Comparison of ENCODE assay signal across 9 mouse cellular contexts in genomic region chr16:67620826-67621505, GRCm38 (mm10). TPM values are rescaled to one million over a fixed set of nuclear protein-coding genes. Genes with fewer than 3 reads are reported as not detected.
A peak's percentile ranks its signal among the peaks of the same experiment; 100 is the strongest.
DNase-seq lines count a peak whose midpoint lies in the region; ATAC-seq lines count a peak whose summit lies in the region.
"Had no signal": no experiment of that assay in that cellular context is flagged by ENCODE, and none has a peak within 500 bp of the region (broad histone marks: within the 10 kb centered on the region; RNA-seq: fewer than 3 reads in every experiment).

Gene Cadm2, minus strand, starts transcription at chr16:67620908.

- DNase-seq in WW6 (ENCODE audit: low read depth, low spot score) = peak; percentile 77
- peak; percentile 97 for DNase-seq in cerebellum, postnatal 14 days
- peak; percentile 94 to 97 for DNase-seq in frontal cortex, postnatal 10 days (ENCODE audit: low spot score in 2 of 2)
- peak; percentile 95 for DNase-seq in hindbrain, embryonic 10.5 days (ENCODE audit: low spot score)
- DNase-seq in layer of hippocampus, adult 9-11 months = peak; percentile 96
- peak; percentile 61 for DNase-seq in ovary, postnatal 10 days (ENCODE audit: low spot score)
- peak; percentile 30 to 47 for DNase-seq in thymus, postnatal 10 days (ENCODE audit: low spot score in 2 of 2)

- WGBS in hindbrain, embryonic 10.5 days = under 1% methylated on average over 30 of the region's 35 CpGs
- WGBS in lung, embryonic 15.5 days = 1% methylated on average over 22 of the region's 35 CpGs

- H3K27ac ChIP-seq in hindbrain, embryonic 10.5 days = peak within 1 kb of the TSS; percentile 82
- no peak within 1 kb of the TSS for H3K27ac ChIP-seq in lung, embryonic 15.5 days
- H3K27ac ChIP-seq: macrophage had no signal

- peak within 1 kb of the TSS; percentile 99 for H3K4me2 ChIP-seq in lung, embryonic 15.5 days

- peak within 1 kb of the TSS; percentile 34 for H3K9ac ChIP-seq in lung, embryonic 15.5 days

- H3K9me3 ChIP-seq in hindbrain, embryonic 10.5 days = no peaks in the 10 kb centered on the region
- H3K9me3 ChIP-seq in lung, embryonic 15.5 days = no peaks in the 10 kb centered on the region

- peak within 1 kb of the TSS; percentile 76 for H3K4me3 ChIP-seq in hindbrain, embryonic 10.5 days
- H3K4me3 ChIP-seq in lung, embryonic 15.5 days = peak within 1 kb of the TSS; percentile 64

- no peaks in the 10 kb centered on the region for H3K36me3 ChIP-seq in hindbrain, embryonic 10.5 days
- H3K36me3 ChIP-seq in lung, embryonic 15.5 days = no peaks in the 10 kb centered on the region

- peak; percentile 100 for ATAC-seq in lung, embryonic 15.5 days (ENCODE audit: borderline replicate concordance, extremely low read depth, low FRiP score, low TSS enrichment)

- H3K27me3 ChIP-seq in hindbrain, embryonic 10.5 days (ENCODE audit: insufficient read depth, poor library complexity, severe bottlenecking) = peaks cover 34% of the 10 kb centered on the region
- peaks cover 31% of the 10 kb centered on the region for H3K27me3 ChIP-seq in lung, embryonic 15.5 days

- H3K4me1 ChIP-seq in hindbrain, embryonic 10.5 days (replicated peaks) = peaks cover 18% of the 10 kb centered on the region; the same call in 1 of the 2 replicates
- peaks cover 7% of the 10 kb centered on the region for H3K4me1 ChIP-seq in lung, embryonic 15.5 days

RNA-seq across cellular contexts. Expression of gene Cadm2, which starts in this region (rescaled TPM):
- 1.0 and 4.8 TPM in 2 replicates for polyA plus RNA-seq in hindbrain, embryonic 10.5 days (2016; fragmentation: Nextera tagmentation; extraction: Ambion mirVana)
- polyA plus RNA-seq in lung, embryonic 15.5 days (2015; fragmentation: Nextera tagmentation; extraction: Ambion mirVana) = 0.74 and 1.6 TPM in 2 replicates
- polyA plus RNA-seq: macrophage had no signal

Comparison
In these comparisons a context has a peak if more than half of its experiments do, and no peak if none do; other contexts are left out.
1. DNase-seq: peak in every context shown above with its lines; median percentile 97 in cerebellum, postnatal 14 days; 96 in layer of hippocampus, adult 9-11 months; 96 in frontal cortex, postnatal 10 days; 95 in hindbrain, embryonic 10.5 days; 77 in WW6; 61 in ovary, postnatal 10 days; 38 in thymus, postnatal 10 days.